Mouse (Mus musculus): ENCODE data around the gene Rhot1. TPM values are rescaled to one million over a fixed set of nuclear protein-coding genes. Genes with fewer than 3 reads are reported as not detected.
"Not testable (repeated sequence)": the region's sequence is repeated elsewhere in the genome, so short reads cannot be mapped to it uniquely, and the experiment has no call there.

Gene Rhot1
- polyA plus RNA-seq, 1 experiment = 15.5 TPM

- Histone ChIP-seq H3K27ac (ENCODE audit: control insufficient read depth, insufficient read depth, low read depth, low read length, poor library complexity) (peak within 1 kb of the TSS; percentile 92), H3K4me1 (ENCODE audit: control insufficient read depth, insufficient read depth, low read length) (no peaks in the 10 kb centered on the region), H3K4me3 (replicated peaks; ENCODE audit: control insufficient read depth, low read depth, low read length) (peak within 1 kb of the TSS; percentile 96)
- under 1% methylated on average over 33 of the region's 33 CpGs for WGBS
- no peak for TF ChIP-seq CTCF (IDR thresholded peaks at IDR 0.05; ENCODE audit: control insufficient read depth, insufficient read depth, low read length)
- peak; percentile 95 for TF ChIP-seq POLR2A (IDR thresholded peaks at IDR 0.05; ENCODE audit: borderline replicate concordance, control insufficient read depth, low read depth, low read length)
Observed at GRCm38 (mm10) chr11:80183705-80184255, 25.0 kb upstream of the Rhot1 start, which contains the start of gene Rnf135. Rnf135 (plus strand) TSS chr11:80183851.

GRCm38 (mm10) chr11:80184531-80185071, 24.2 kb upstream of the Rhot1 start:
- WGBS = 78% methylated on average over 6 of the region's 6 CpGs
- no peak for TF ChIP-seq POLR2A (IDR thresholded peaks at IDR 0.05; ENCODE audit: borderline replicate concordance, control insufficient read depth, low read depth, low read length)
- no peak for TF ChIP-seq CTCF (IDR thresholded peaks at IDR 0.05; ENCODE audit: control insufficient read depth, insufficient read depth, low read length)
- no peaks in the 10 kb centered on the region for H3K4me1 ChIP-seq (ENCODE audit: control insufficient read depth, insufficient read depth, low read length)
- no peak overlapping the region for H3K27ac ChIP-seq (ENCODE audit: control insufficient read depth, insufficient read depth, low read depth, low read length, poor library complexity)
- no peak overlapping the region for H3K4me3 ChIP-seq (replicated peaks; ENCODE audit: control insufficient read depth, low read depth, low read length)

- H3K4me3 ChIP-seq (replicated peaks; ENCODE audit: control insufficient read depth, low read depth, low read length); H3K27ac ChIP-seq (ENCODE audit: control insufficient read depth, insufficient read depth, low read depth, low read length, poor library complexity); H3K4me1 ChIP-seq (ENCODE audit: control insufficient read depth, insufficient read depth, low read length): not testable (repeated sequence)
- WGBS = 76% methylated on average over 5 of the region's 5 CpGs
Observed at GRCm38 (mm10) chr11:80185441-80185976, 23.3 kb upstream of the Rhot1 start.

GRCm38 (mm10) chr11:80190280-80190679, 18.5 kb upstream of the Rhot1 start:
- Histone ChIP-seq H3K27ac (ENCODE audit: control insufficient read depth, insufficient read depth, low read depth, low read length, poor library complexity) (no peak overlapping the region), H3K4me3 (replicated peaks; ENCODE audit: control insufficient read depth, low read depth, low read length) (no peak overlapping the region)
- no peak for TF ChIP-seq POLR2A (IDR thresholded peaks at IDR 0.05; ENCODE audit: borderline replicate concordance, control insufficient read depth, low read depth, low read length)
- no peak for TF ChIP-seq CTCF (IDR thresholded peaks at IDR 0.05; ENCODE audit: control insufficient read depth, insufficient read depth, low read length)

GRCm38 (mm10) chr11:80193827-80194226, 15.0 kb upstream of the Rhot1 start:
- Histone ChIP-seq H3K4me3 (replicated peaks; ENCODE audit: control insufficient read depth, low read depth, low read length) (no peak overlapping the region), H3K4me1 (ENCODE audit: control insufficient read depth, insufficient read depth, low read length) (no peaks in the 10 kb centered on the region), H3K27ac (ENCODE audit: control insufficient read depth, insufficient read depth, low read depth, low read length, poor library complexity) (no peak overlapping the region)
- TF ChIP-seq CTCF (IDR thresholded peaks at IDR 0.05; ENCODE audit: control insufficient read depth, insufficient read depth, low read length) (no peak), POLR2A (IDR thresholded peaks at IDR 0.05; ENCODE audit: borderline replicate concordance, control insufficient read depth, low read depth, low read length) (no peak)
- 87% methylated on average over 4 of the region's 4 CpGs for WGBS

More at GRCm38 (mm10) chr11:80190280-80190679, 18.5 kb upstream of the Rhot1 start:
- no peaks in the 10 kb centered on the region for H3K4me1 ChIP-seq (ENCODE audit: control insufficient read depth, insufficient read depth, low read length)
- WGBS = 81% methylated on average over 4 of the region's 4 CpGs

- Histone ChIP-seq H3K4me1 (ENCODE audit: control insufficient read depth, insufficient read depth, low read length) (no peaks in the 10 kb centered on the region), H3K4me3 (replicated peaks; ENCODE audit: control insufficient read depth, low read depth, low read length) (no peak overlapping the region), H3K27ac (ENCODE audit: control insufficient read depth, insufficient read depth, low read depth, low read length, poor library complexity) (no peak overlapping the region)
- WGBS = 76% methylated on average over 7 of the region's 7 CpGs
- TF ChIP-seq POLR2A (IDR thresholded peaks at IDR 0.05; ENCODE audit: borderline replicate concordance, control insufficient read depth, low read depth, low read length) (no peak), CTCF (IDR thresholded peaks at IDR 0.05; ENCODE audit: control insufficient read depth, insufficient read depth, low read length) (no peak)
Observed at GRCm38 (mm10) chr11:80196351-80196750, 12.5 kb upstream of the Rhot1 start.

- Histone ChIP-seq H3K27ac (ENCODE audit: control insufficient read depth, insufficient read depth, low read depth, low read length, poor library complexity) (no peak overlapping the region), H3K4me1 (ENCODE audit: control insufficient read depth, insufficient read depth, low read length) (no peaks in the 10 kb centered on the region), H3K4me3 (replicated peaks; ENCODE audit: control insufficient read depth, low read depth, low read length) (no peak overlapping the region)
- WGBS = 84% methylated on average over 3 of the region's 3 CpGs
- no peak for TF ChIP-seq POLR2A (IDR thresholded peaks at IDR 0.05; ENCODE audit: borderline replicate concordance, control insufficient read depth, low read depth, low read length)
- TF ChIP-seq CTCF (IDR thresholded peaks at IDR 0.05; ENCODE audit: control insufficient read depth, insufficient read depth, low read length) = no peak
Observed at GRCm38 (mm10) chr11:80199316-80199715, 9.5 kb upstream of the Rhot1 start.

GRCm38 (mm10) chr11:80199773-80200172, 9.0 kb upstream of the Rhot1 start:
- WGBS = 90% methylated on average over 2 of the region's 2 CpGs
- H3K4me1 ChIP-seq (ENCODE audit: control insufficient read depth, insufficient read depth, low read length) = no peaks in the 10 kb centered on the region
- TF ChIP-seq POLR2A (IDR thresholded peaks at IDR 0.05; ENCODE audit: borderline replicate concordance, control insufficient read depth, low read depth, low read length) (no peak), CTCF (IDR thresholded peaks at IDR 0.05; ENCODE audit: control insufficient read depth, insufficient read depth, low read length) (no peak)
- H3K4me3 ChIP-seq (replicated peaks; ENCODE audit: control insufficient read depth, low read depth, low read length) = no peak overlapping the region
- H3K27ac ChIP-seq (ENCODE audit: control insufficient read depth, insufficient read depth, low read depth, low read length, poor library complexity) = no peak overlapping the region

Measured in bone marrow, adult 2 months (tissue).